Mouse (Mus musculus) midbrain, postnatal 0 days (tissue): ENCODE measurements around the gene Yif1b. TPM values are rescaled to one million over a fixed set of nuclear protein-coding genes. Genes with fewer than 3 reads are reported as not detected.

Experiments used
- ATAC-seq: fragments of 200-750 bp; cut with Nextera tagmentation; 2 replicates; pipeline ENCODE4 v1.8.0; 2017; ENCODE audit warnings: moderate number of reproducible peaks, mild to moderate bottlenecking, moderate TSS enrichment, moderate library complexity; ENCODE audit not compliant: low FRiP score
- DNase-seq: peaks from one replicate; pipeline ENCODE4 v3.0.0-alpha.2; 2015; ENCODE audit warnings: low spot score
- H3K27ac ChIP-seq: fragments of 300-500 bp; sonication (generic); 2 replicates; pipeline ENCODE4 v1.5.1; 2014; ENCODE audit warnings: low read depth, mild to moderate bottlenecking, low read length, mixed read lengths
- H3K27me3 ChIP-seq: fragments of 300-500 bp; sonication (generic); 2 replicates; pipeline ENCODE4 v1.6.1; 2014; ENCODE audit warnings: low read length, control low read depth, mixed read lengths; ENCODE audit not compliant: insufficient read depth
- H3K36me3 ChIP-seq: fragments of 300-500 bp; sonication (generic); 2 replicates; pipeline ENCODE4 v1.6.1; 2014; ENCODE audit warnings: low read length, control low read depth, mixed read lengths; ENCODE audit not compliant: insufficient read depth
- H3K4me1 ChIP-seq: fragments of 300-500 bp; sonication (generic); 2 replicates; pipeline ENCODE4 v1.6.1; 2014; ENCODE audit warnings: mild to moderate bottlenecking, control low read depth, antibody characterized with exemption, low read length, mixed read lengths; ENCODE audit not compliant: insufficient read depth
- H3K4me2 ChIP-seq: fragments of 300-500 bp; sonication (generic); 2 replicates; pipeline ENCODE4 v1.6.1; 2014; ENCODE audit warnings: low read depth, mild to moderate bottlenecking, low read length, mixed read lengths; ENCODE audit not compliant: poor library complexity, severe bottlenecking
- H3K4me3 ChIP-seq: fragments of 300-500 bp; sonication (generic); 2 replicates; pipeline ENCODE4 v1.5.1; 2014; ENCODE audit warnings: low read depth, mild to moderate bottlenecking, low read length, moderate library complexity
- H3K9ac ChIP-seq: fragments of 300-500 bp; sonication (generic); replicated peaks from 2 replicates; pipeline ENCODE4 v1.6.1; 2014; ENCODE audit warnings: mild to moderate bottlenecking, low read length, moderate library complexity, mixed read lengths; ENCODE audit not compliant: poor library complexity, severe bottlenecking
- H3K9me3 ChIP-seq: fragments of 300-500 bp; sonication (generic); 2 replicates; pipeline ENCODE4 v1.6.1; 2016; ENCODE audit warnings: low read length, control low read depth
- CTCF ChIP-seq: IDR thresholded peaks from 2 replicates; pipeline ENCODE4 v1.5.1; 2016; ENCODE audit warnings: antibody characterized with exemption, mild to moderate bottlenecking
- WGBS: fragments of 180-500 bp; shearing (Covaris S2); extraction: QIAGEN DNeasy Blood & Tissue Kit; methylation state at CpG from one replicate; pipeline ENCODE4 v1.1.7; 2014; 5-methylcytosine and 5-hydroxymethylcytosine counted together
- polyA plus RNA-seq: library from polyadenylated mRNA; unstranded; fragments of >200 nt; fragmentation: Nextera tagmentation; extraction: Ambion mirVana; gene quantifications from 2 replicates; pipeline ENCODE4 v1.2.1, GENCODE M21; 2015
- total RNA-seq: library from RNA; depleted of rRNA; stranded (reverse); fragments of >200 nt; gene quantifications from 2 replicates; pipeline ENCODE4 v1.2.3, GENCODE M21; 2014

Gene Yif1b
- total and polyA plus RNA-seq, 2 experiments from 2014 or later: 122 to 127 TPM

- TF ChIP-seq CTCF: no peak
- WGBS: 45% methylated on average over 11 of the region's 11 CpGs
- H3K27ac ChIP-seq: no peak overlapping the region
- H3K36me3 ChIP-seq: no peaks in the 10 kb centered on the region
- H3K4me2 ChIP-seq: no peak overlapping the region
- no peaks in the 10 kb centered on the region for H3K9me3 ChIP-seq
- H3K4me3 ChIP-seq: no peak overlapping the region
- no peaks in the 10 kb centered on the region for H3K4me1 ChIP-seq
- H3K27me3 ChIP-seq: no peaks in the 10 kb centered on the region
- no peak overlapping the region for H3K9ac ChIP-seq
- DNase-seq (no peak), ATAC-seq (no peak)
Observed at GRCm38 (mm10) chr7:29290691-29291485, 52.8 kb downstream of the Yif1b start.

GRCm38 (mm10) chr7:29291616-29292457 is 53.7 kb downstream of the Yif1b start:
- Histone ChIP-seq H3K9me3 (no peaks in the 10 kb centered on the region), H3K4me1 (no peaks in the 10 kb centered on the region), H3K4me2 (no peak overlapping the region), H3K9ac (no peak overlapping the region), H3K27me3 (no peaks in the 10 kb centered on the region), H3K36me3 (no peaks in the 10 kb centered on the region), H3K27ac (no peak overlapping the region), H3K4me3 (no peak overlapping the region)
- ATAC-seq (no peak), DNase-seq (no peak)
- 26% methylated on average over 7 of the region's 7 CpGs for WGBS
- no peak for TF ChIP-seq CTCF

GRCm38 (mm10) chr7:29292458-29293098 is 54.4 kb downstream of the Yif1b start:
- Histone ChIP-seq H3K9ac (no peak overlapping the region), H3K9me3 (no peaks in the 10 kb centered on the region), H3K36me3 (no peaks in the 10 kb centered on the region), H3K4me1 (no peaks in the 10 kb centered on the region), H3K27ac (no peak overlapping the region), H3K27me3 (no peaks in the 10 kb centered on the region), H3K4me2 (no peak overlapping the region), H3K4me3 (no peak overlapping the region)
- DNase-seq: no peak
- no peak for TF ChIP-seq CTCF
- WGBS: 28% methylated on average over 8 of the region's 8 CpGs
- ATAC-seq: no peak

- WGBS: 30% methylated on average over 18 of the region's 19 CpGs
- ATAC-seq (no peak), DNase-seq (no peak)
- H3K27ac ChIP-seq: no peak overlapping the region
- no peak overlapping the region; the same call in 1 of the 2 replicates for H3K9ac ChIP-seq
- no peaks in the 10 kb centered on the region for H3K27me3 ChIP-seq
- H3K4me2 ChIP-seq: no peak overlapping the region
- TF ChIP-seq CTCF: no peak
- H3K36me3 ChIP-seq: no peaks in the 10 kb centered on the region
- no peak overlapping the region for H3K4me3 ChIP-seq
- no peaks in the 10 kb centered on the region for H3K4me1 ChIP-seq
- no peaks in the 10 kb centered on the region for H3K9me3 ChIP-seq
Observed at GRCm38 (mm10) chr7:29293131-29294065, 55.3 kb downstream of the Yif1b start.

- Histone ChIP-seq H3K9ac (no peak overlapping the region), H3K9me3 (no peaks in the 10 kb centered on the region), H3K4me2 (no peak overlapping the region), H3K36me3 (no peaks in the 10 kb centered on the region), H3K27ac (no peak overlapping the region), H3K4me1 (no peaks in the 10 kb centered on the region), H3K27me3 (no peaks in the 10 kb centered on the region), H3K4me3 (no peak overlapping the region)
- TF ChIP-seq CTCF: no peak
- no peak for DNase-seq
- 65% methylated on average over 13 of the region's 13 CpGs for WGBS
- ATAC-seq: no peak
Observed at GRCm38 (mm10) chr7:29294111-29294761, 56.1 kb downstream of the Yif1b start.
